Mouse (Mus musculus) kidney, postnatal 25 days (tissue): Measurements from ENCODE around the gene Tnni3.
A peak's percentile ranks its signal among the peaks of the same experiment; 100 is the strongest.

Experiments
- DNase-seq, 2 experiments: peaks; one replicate each; pipeline ENCODE4 v3.0.0; 2021; ENCODE audit warnings: mixed read lengths in 2 of 2

Tnni3 gene

DNA sequence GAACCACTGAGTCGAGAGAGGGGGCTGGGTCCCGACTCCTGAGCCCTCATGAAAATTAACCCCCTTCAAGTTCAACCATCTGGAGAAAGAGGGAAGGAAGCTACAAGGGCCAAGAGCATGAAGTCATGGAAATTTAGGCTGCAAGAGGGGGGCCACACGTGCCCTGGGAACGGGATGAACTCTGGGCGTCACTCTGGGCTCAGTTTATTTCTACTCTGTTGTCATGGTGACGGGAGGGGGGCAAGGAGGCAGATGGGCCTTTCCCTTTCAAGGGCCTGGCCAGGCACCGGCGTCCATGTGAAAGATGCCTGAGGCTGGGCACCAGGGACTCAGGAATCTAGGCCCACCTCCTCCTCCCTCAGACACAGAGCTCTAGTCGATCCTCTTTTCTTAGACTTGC is 25.8 kb downstream of the Tnni3 start:
- peak; percentile 56 to 81 for DNase-seq

DNA sequence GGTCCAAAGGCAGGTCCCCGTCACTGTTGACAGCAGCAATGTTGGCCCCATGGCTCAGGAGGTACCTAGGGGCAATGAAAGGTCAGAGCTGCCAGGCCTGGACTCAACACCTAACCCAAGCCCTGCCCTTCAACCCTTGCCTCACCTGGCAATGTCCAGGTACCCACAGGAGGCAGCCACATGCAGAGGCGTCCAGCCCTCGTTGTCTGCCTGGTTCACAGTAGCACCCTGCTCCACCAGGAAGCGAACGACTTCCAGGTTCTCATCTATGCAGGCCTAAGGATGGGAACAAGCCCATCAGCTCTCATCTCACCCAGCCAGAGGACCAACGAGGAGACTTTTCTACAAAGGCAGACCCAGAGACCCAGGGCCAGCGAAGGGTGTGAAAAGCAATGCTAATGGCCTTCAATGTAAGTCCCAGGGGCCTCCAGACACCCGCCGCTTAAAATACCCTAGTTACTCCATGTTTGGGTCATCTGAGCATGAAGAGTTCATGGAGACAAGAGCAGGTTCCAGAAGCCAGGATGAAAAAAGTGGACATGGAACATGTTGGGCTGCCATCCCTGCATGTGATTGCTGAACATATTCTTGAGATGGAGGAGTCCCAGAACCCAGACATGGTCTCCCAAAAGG is 26.6 kb downstream of the Tnni3 start:
- DNase-seq = no peak

DNA sequence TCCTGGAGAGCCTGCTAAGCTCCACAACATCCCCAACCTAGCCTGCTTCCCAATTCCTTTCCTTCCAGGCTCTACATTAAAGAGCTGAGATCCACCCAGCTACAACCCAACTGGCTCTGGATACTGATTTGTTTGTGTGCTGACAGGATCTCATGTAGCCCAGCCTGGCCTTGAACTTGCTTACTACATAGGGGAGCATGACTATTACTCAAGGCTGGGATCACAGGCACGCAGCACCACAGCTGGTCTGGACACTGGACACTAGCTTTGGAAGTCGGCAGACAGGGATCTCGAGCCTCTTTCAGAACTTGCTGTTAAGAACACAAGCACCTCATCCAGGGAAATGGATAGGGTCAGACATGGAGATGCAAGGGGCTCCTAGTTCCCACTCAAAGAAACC is 27.6 kb downstream of the Tnni3 start:
- DNase-seq = no peak

DNA sequence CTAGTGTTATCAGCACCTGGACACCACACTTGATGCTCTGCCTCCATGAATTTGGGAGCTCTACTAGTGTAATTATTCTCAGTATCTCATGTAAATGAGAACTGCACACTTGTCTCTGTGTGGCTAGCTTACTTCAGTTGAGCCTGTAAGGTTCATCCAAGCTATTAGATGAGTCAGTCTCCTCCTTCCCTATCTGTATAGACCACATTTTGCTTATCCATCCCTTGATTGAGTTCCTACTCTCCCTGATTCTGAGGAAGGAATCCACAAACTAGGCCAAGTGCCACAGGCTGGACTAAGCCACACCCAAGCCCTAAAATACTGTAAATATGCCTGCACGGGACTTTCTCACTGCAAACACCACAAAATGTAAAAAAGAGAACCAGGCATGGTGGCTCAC is 30.0 kb downstream of the Tnni3 start:
- DNase-seq = no peak

DNA sequence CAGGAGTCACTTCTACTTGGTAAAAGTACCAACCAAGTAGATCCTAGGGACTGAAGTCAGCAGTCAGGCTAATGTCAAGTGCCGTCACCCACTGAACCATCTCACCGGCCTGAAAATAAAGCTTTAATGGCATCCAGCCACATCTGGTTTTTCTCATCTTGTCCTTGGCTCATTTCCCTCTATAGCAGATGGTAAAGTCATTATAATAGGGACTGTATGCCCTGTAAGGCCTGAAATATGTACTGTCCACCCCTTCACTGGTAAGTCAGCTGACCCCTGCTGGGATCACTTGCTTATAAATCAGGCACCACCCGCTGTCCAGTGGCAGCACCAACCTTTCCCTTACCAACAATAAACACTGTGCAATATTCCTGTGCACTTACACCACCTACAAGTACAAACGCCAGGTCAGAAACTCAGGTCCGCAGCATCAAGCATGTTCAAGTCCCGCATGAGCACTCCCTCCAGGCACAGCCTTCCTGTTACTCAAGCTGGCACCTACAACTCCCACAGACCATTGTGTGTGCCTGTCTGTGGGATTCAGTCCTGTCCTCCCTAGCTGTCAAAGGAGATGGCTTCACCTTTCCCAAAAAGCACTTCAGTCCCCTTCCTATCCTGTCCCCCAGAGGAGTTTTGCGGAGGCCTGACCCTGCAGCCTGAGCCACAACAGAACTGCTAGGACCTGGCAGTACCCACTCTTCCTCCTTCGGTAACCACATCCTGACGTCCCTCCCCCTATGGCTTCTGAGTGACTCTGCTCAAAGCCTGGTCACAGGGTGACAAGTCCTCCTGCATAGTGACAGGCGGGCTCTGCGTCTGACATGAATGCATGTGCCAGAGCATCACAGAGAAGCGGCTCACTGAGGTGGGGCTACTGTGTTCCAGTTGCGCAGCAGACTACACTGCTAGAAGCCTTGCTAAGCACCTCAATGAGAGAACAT is 31.5 kb downstream of the Tnni3 start:
- DNase-seq = no peak

DNA sequence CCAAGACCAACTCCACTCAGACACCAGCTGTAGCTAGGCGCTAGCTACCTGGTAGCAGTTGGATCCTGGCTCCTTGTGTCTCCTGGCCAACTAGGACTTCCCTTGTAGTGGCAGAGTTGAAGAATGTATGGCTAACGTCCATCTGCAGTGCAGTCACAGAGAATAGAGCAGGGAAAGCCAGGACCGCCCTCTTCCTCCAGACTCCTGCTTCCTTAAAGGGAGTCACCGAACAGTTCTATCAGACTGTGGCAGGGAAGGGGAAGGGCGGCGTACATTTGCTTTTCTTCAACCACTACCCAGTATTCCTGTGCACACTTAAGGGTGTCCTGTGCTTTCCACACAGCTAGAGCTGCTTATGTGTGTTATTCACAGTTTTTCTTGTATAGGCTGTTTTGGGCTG is 32.7 kb downstream of the Tnni3 start:
- peak; percentile 44 to 58 for DNase-seq

DNA sequence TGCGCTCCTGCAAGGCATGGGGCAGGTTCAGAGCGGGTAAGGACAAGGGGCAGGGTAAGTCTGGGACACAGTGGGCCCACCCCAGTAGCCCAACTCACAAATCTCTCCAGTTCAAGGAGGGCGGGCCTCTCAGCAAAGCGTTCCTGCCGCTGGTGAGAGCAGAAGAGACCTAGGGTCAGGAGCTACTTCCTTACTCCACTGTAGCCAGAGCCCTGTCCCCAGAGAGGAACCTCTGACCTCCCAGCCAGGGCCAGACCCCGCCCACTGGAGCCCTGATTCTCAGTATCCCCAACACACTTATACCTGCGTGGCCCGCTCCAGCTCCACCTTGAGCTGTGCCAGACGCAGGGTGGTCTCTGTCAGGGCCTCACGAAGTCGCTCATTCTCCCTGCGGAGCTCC is 41.7 kb downstream of the Tnni3 start:
- DNase-seq = no peak

DNA sequence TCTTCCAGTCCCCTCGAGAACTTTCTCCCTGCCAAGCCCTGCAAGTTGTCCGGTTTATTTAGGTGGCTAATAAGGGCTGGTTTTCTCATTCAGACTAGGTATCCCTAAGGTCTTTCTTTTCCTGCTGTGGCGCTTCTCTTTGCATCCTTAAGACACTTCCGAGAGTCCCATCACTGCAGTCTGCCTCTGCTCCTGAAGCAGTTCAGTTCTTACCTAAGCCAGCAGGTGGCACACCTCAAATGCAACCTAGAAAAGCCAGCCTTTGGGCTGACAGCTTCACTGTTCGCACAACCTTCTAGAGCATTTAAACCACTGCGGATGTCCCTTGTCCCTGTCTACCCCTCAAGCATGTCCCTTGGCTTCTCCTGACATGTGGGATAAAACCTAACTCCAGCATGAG is 44.4 kb downstream of the Tnni3 start:
- DNase-seq = peak; percentile 57 to 58

DNA sequence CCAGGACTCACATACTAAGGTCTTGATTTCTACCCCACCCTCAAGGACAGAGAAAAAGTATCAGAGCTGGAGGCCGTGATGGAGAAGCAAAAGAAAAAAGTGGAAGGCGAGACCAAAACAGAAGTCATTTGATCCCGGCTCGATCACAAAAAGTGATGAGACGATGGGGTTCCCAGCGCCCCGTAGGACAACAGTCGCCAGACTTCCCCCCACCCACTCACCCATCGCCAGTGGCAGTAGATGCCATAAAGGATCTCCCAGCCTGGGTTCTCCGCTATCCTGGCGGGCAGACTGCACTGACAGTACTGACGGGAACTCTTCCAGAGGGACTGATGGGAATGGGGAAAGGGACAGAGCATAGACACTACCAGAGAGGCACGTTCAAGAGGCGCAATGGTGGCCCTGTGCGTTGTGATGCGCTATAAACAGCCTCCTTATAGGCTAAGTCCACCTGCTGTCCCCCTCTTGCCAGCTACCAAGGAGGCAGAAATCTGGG is 45.2 kb downstream of the Tnni3 start:
- DNase-seq = no peak

DNA sequence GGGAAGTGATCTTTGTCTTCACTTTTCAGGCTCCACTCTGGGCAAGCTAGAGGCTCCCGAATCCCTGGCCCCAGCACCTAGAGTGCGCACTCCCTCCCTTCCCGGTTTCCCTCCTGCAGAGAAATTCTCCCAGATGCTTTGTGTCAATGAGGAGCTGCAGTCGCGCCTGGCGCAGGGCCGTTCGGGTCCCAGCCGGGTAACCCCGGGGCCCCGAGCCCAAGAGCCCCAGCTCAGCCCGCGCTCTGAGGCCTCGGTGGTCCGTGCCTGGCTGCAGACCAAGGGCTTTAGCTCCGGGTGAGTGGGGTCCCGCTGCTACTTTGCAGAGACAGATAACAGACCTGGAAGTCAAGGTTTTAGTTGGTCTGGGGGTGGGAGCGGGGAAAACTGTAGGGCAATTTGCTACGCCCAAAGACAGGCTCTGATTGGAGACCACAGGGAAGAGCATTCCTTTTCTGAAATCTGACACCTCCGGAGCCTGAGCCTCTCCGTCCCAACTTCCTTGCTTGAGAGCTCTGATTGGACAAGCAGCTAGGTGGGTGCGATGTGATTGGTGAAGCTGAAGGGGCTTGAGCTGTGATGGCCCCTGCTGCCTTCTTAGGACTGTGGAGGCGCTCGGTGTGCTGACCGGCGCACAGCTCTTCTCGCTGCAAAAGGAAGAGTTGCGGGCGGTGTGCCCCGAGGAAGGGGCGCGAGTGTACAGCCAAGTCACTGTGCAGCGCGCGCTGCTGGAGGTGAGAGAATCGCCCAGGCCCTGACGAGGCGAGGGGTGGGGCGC is 45.8 kb downstream of the Tnni3 start:
- peak; percentile 82 to 92 for DNase-seq

DNA sequence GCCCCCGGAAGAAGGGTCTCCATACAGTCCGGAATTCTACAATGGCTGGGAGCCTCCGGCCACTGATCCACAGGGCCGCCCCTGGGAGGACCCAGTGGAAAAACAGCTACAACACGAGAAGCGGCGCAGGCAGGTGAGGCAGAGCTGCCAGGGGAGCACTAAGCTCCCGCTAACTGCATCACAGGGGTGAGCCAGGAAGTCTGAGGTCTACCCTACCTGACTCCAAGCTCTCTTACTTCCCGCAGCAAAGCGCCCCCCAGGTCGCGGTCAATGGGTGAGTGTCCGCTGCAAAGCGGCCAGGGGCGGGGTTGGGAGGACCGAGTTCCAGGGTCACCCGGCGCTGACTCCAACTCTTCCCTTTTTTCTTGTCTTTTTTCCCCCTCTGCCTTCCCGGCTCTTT is 50.1 kb downstream of the Tnni3 start:
- DNase-seq = no peak

DNA sequence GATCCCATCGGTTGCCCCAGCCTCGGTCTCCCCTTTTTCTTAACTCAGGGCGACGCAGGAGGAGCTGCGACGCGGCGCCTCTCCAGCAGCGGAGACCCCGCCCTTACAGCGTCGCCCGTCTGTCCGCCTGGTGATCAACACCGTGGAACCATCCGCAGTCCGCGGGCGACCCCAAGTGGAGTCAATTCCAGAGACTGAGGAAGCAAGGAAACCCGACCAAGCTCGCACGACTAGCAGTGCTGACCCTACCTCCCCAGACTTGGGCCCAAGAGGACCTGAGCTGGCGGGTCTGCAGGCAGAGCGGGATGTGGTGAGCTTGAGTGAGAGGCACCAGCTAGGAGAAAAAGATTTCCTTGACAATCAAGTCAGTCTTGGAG is 52.9 kb downstream of the Tnni3 start:
- DNase-seq = peak; percentile 90 to 92

DNA sequence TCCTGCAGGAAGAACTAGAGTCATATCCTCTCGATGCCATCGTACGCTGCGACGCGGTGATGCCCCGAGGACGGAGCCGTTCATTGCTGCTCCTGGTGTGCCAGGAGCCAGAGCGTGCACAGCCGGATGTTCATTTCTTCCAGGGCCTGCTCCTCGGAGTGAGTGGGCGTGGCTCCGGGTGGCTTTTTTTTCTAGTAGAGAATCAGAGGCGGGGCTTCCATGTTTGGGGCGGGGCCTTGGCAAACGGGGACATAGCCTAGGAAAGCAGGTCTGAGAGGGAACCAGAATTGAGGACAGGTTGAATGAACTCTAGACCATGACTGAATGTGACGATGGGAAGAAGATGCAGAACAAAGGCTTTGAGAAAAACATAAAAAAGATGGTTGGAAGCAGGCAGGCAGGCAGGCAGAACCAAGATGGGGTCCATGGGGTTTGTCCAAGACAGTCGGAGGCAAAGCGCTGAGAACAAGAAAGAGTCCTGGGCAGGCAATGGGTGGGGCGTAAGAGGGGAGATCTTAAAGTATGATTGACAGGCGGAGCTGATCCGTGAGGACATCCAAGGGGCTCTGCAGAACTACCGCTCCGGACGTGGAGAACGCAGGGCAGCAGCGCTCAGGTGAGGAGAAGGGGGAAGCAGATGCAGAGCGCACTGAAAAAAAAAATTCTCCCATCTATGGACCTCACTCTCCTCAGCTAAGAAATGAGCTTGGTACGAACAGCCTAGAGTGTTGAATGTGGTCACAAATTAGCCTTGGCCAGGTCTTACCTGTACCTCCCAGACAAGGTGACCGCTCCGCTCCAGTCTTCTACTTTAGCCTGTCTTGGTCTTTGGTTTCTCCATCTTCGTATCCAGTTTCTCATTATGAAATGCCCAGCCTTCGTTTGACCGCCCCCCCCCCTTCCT is 53.5 kb downstream of the Tnni3 start:
- peak; percentile 85 to 87 for DNase-seq
